Mouse (Mus musculus) lung, postnatal 10 days (tissue): ENCODE measurements around the gene Rad9b.

ENCODE experiments used
- DNase-seq: peaks from one replicate; pipeline ENCODE4 v3.0.0; 2021

Rad9b gene

DNA sequence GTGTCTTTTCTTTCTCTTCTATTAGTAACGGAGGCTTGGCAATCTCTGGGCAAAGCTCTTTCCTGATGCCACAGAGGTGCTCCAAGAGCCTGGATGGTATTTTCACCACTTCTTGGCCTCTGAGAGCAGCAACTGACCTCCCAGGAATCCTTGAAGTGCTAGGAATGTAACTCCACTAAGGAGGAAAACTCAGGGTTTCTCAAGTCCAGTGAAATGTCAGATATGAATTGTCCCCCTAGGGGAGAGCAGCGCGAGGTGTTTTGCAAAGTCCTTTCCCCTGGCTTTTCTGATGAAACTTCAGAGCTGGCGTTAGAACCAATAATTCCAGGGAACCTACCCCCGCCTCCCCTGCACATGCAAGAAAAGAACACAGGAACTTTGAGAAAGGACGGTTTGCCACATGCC is 73.6 kb downstream of the Rad9b start:
- peak; percentile 53 for DNase-seq

DNA sequence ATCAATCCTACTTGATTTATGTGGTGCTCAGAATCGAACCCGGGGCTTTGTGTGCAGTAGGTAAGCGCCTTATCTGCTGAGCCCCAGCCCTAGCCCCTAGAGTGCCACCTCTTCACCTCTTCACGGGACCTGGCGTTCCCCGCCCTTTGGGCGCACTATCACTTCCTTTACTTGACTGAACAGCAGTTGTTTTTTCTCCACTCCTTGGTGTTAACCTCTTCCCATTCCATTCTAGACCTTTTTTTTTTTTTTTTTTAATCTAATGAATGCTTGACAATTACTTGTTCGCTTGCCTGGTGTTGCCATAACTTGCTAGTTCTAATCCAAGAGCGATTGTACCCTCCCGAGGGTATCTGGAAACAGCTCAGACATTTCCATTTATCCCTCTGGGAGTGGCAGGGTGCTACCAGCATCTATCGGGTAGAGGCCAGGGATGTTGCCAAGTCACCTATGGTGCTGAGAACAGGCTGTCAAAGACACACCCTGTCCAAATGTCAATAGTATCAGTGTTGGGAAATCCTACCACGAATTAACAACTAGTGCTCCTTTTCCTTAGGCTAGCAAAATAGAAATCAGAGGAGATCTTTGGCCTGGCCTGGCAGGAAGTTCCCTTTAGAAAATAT is 74.1 kb downstream of the Rad9b start:
- DNase-seq: no peak

GRCm38 (mm10) chr5:122278946-122279345 is 75.1 kb downstream of the Rad9b start:
- DNase-seq: no peak

- peak; percentile 79 for DNase-seq
Observed at GRCm38 (mm10) chr5:122274785-122275184, 79.2 kb downstream of the Rad9b start.
